Comparison of ENCODE assay signal across 10 mouse cellular contexts in genomic region chr15:80681466-80681881, GRCm38 (mm10). TPM values are rescaled to one million over a fixed set of nuclear protein-coding genes. Genes with fewer than 3 reads are reported as not detected.
DNase-seq lines count a peak whose midpoint lies in the region; ATAC-seq and TF ChIP-seq lines count a peak whose summit lies in the region.
"Had no signal": no experiment of that assay in that cellular context is flagged by ENCODE, and none has a peak within 500 bp of the region (broad histone marks: within the 10 kb centered on the region; RNA-seq: fewer than 3 reads in every experiment).

No protein-coding gene starts in this region.

- H3K27me3 ChIP-seq in forebrain, postnatal 0 days (ENCODE audit: insufficient read depth, low read length) = no peaks in the 10 kb centered on the region
- peaks cover 9% of the 10 kb centered on the region; the same call in 1 of the 2 replicates for H3K27me3 ChIP-seq in forebrain, embryonic 12.5 days
- H3K27me3 ChIP-seq in neural tube, embryonic 13.5 days = no peaks in the 10 kb centered on the region
- H3K27me3 ChIP-seq: neural tube, embryonic 15.5 days had no signal

- no peak overlapping the region for H3K9ac ChIP-seq in forebrain, postnatal 0 days
- no peak overlapping the region for H3K9ac ChIP-seq in forebrain, embryonic 12.5 days
- no peak overlapping the region for H3K9ac ChIP-seq in neural tube, embryonic 13.5 days
- H3K9ac ChIP-seq: neural tube, embryonic 15.5 days had no signal

- H3K9me3 ChIP-seq in forebrain, postnatal 0 days (ENCODE audit: low read length) = no peaks in the 10 kb centered on the region
- no peaks in the 10 kb centered on the region for H3K9me3 ChIP-seq in forebrain, embryonic 12.5 days
- no peaks in the 10 kb centered on the region for H3K9me3 ChIP-seq in neural tube, embryonic 13.5 days
- H3K9me3 ChIP-seq: neural tube, embryonic 15.5 days had no signal

- H3K36me3 ChIP-seq in forebrain, postnatal 0 days (ENCODE audit: insufficient read depth) = no peaks in the 10 kb centered on the region
- no peaks in the 10 kb centered on the region for H3K36me3 ChIP-seq in forebrain, embryonic 12.5 days (replicated peaks)
- H3K36me3 ChIP-seq in neural tube, embryonic 13.5 days = no peaks in the 10 kb centered on the region
- H3K36me3 ChIP-seq: neural tube, embryonic 15.5 days had no signal

- no peak overlapping the region for H3K27ac ChIP-seq in forebrain, postnatal 0 days (ENCODE audit: low read depth, low read length)
- no peak overlapping the region for H3K27ac ChIP-seq in forebrain, embryonic 12.5 days
- H3K27ac ChIP-seq in neural tube, embryonic 13.5 days (replicated peaks) = 0 out of 2 replicates have a peak overlapping the region, but pooled peaks have one; percentile 7
- H3K27ac ChIP-seq: neural tube, embryonic 15.5 days had no signal

- WGBS in forebrain, postnatal 0 days = 45% methylated on average over 4 of the region's 4 CpGs
- WGBS in forebrain, embryonic 12.5 days = 78% methylated on average over 4 of the region's 4 CpGs
- WGBS in neural tube, embryonic 13.5 days = 69% methylated on average over 4 of the region's 4 CpGs

- peak; percentile 17; the same call in 1 of the 2 replicates for ATAC-seq in forebrain, postnatal 0 days
- ATAC-seq in forebrain, embryonic 12.5 days (ENCODE audit: low FRiP score) = no peak
- ATAC-seq in neural tube, embryonic 13.5 days (ENCODE audit: low read depth) = no peak
- peak; percentile 60 for ATAC-seq in megakaryocyte, adult 5-6 weeks (ENCODE audit: poor library complexity, severe bottlenecking)

- peaks cover 4% of the 10 kb centered on the region; the same call in 1 of the 2 replicates for H3K4me1 ChIP-seq in forebrain, postnatal 0 days (ENCODE audit: insufficient read depth)
- peaks cover 38% of the 10 kb centered on the region for H3K4me1 ChIP-seq in forebrain, embryonic 12.5 days
- H3K4me1 ChIP-seq in neural tube, embryonic 13.5 days (replicated peaks) = peaks cover 70% of the 10 kb centered on the region

- H3K4me2 ChIP-seq in forebrain, postnatal 0 days (ENCODE audit: low read depth) = no peak overlapping the region
- no peak overlapping the region for H3K4me2 ChIP-seq in forebrain, embryonic 12.5 days
- H3K4me2 ChIP-seq in neural tube, embryonic 13.5 days = no peak overlapping the region
- H3K4me2 ChIP-seq: neural tube, embryonic 15.5 days had no signal

- no peak for TF ChIP-seq CTCF in forebrain, postnatal 0 days (IDR thresholded peaks at IDR 0.05; ENCODE audit: low read depth)

- intact Hi-C loops in left cerebral cortex, postnatal 36 days (cut with DNase I) = no loop called here

- H3K4me3 ChIP-seq in forebrain, postnatal 0 days (ENCODE audit: low read depth, low read length) = no peak overlapping the region
- no peak overlapping the region for H3K4me3 ChIP-seq in forebrain, embryonic 12.5 days (replicated peaks)
- no peak overlapping the region for H3K4me3 ChIP-seq in neural tube, embryonic 13.5 days
- H3K4me3 ChIP-seq: neural tube, embryonic 15.5 days had no signal

- no peak for DNase-seq in forebrain, postnatal 0 days
- no peak for DNase-seq in neural tube, embryonic 10.5 days (ENCODE audit: extremely low spot score, low spot score)
- DNase-seq in thymus, postnatal 14 days = peak; percentile 69
- DNase-seq in left cerebral cortex, postnatal 36 days (ENCODE audit: low spot score in 2 of 2) = no peak
- DNase-seq in frontal cortex, postnatal 14 days (ENCODE audit: low spot score in 2 of 2) = no peak
- DNase-seq: cerebellum, adult 9-11 months had no signal

RNA-seq across cellular contexts. Expression of gene Fam83f, which starts 9.8 kb away (rescaled TPM):
- total RNA-seq in forebrain, postnatal 0 days (2014; rRNA removed) = 0.23 and 1.1 TPM in 2 replicates
- 0.11 and 0.36 TPM in 2 replicates for polyA plus RNA-seq in forebrain, postnatal 0 days (2015; fragmentation: Nextera tagmentation; extraction: Ambion mirVana)
- 0.47 and 0.54 TPM in 2 replicates for polyA plus RNA-seq in forebrain, embryonic 12.5 days (2016; fragmentation: Nextera tagmentation; extraction: Ambion mirVana)
- 0.22 and 0.28 TPM in 2 replicates for polyA plus RNA-seq in neural tube, embryonic 13.5 days (2015; fragmentation: Nextera tagmentation; extraction: Ambion mirVana)
- total RNA-seq in megakaryocyte, adult 5-6 weeks (2015) = 1.0 and 1.5 TPM in 2 replicates
- 1.7 and 2.6 TPM in 2 replicates for total RNA-seq in megakaryocyte, adult 5-6 weeks (2017)
- under 1 TPM; 0.39 TPM for total RNA-seq in left cerebral cortex, postnatal 36 days (2021)

RNA-seq across cellular contexts. Expression of gene Tnrc6b, which starts 29.6 kb away (rescaled TPM):
- 21.8 and 24.0 TPM in 2 replicates for total RNA-seq in forebrain, postnatal 0 days (2014; rRNA removed)
- polyA plus RNA-seq in forebrain, postnatal 0 days (2015; fragmentation: Nextera tagmentation; extraction: Ambion mirVana) = 10.3 and 21.0 TPM in 2 replicates
- 54.3 and 62.5 TPM in 2 replicates for polyA plus RNA-seq in forebrain, embryonic 12.5 days (2016; fragmentation: Nextera tagmentation; extraction: Ambion mirVana)
- polyA plus RNA-seq in neural tube, embryonic 13.5 days (2015; fragmentation: Nextera tagmentation; extraction: Ambion mirVana) = 32.7 and 35.5 TPM in 2 replicates
- total RNA-seq in megakaryocyte, adult 5-6 weeks (2015) = 41.6 and 54.7 TPM in 2 replicates
- 32.1 and 40.2 TPM in 2 replicates for total RNA-seq in megakaryocyte, adult 5-6 weeks (2017)
- 100 to 1,000 TPM; 107 to 142 TPM for total RNA-seq in left cerebral cortex, postnatal 36 days (2021)

Comparison
In these comparisons a context has a peak if more than half of its experiments do, and no peak if none do; other contexts are left out.
1. ATAC-seq: peak in forebrain, postnatal 0 days (single experiment) and megakaryocyte, adult 5-6 weeks (single experiment); none in forebrain, embryonic 12.5 days (single experiment) and neural tube, embryonic 13.5 days (single experiment).